Mouse (Mus musculus) inflammation-experienced regulatory T-cells, adult 6 months (primary cell): ENCODE data around the gene C8a. TPM values are rescaled to one million over a fixed set of nuclear protein-coding genes. Genes with fewer than 3 reads are reported as not detected.

Source experiments
- ATAC-seq: one replicate; pipeline ENCODE4 v1.8.0; 2017
- polyA plus RNA-seq, 3 experiments: library from polyadenylated mRNA; unstranded; fragments of 100-300 nt; shearing (Covaris generic); gene quantifications; one replicate each; pipeline ENCODE4 v1.2.1; 2017

The C8a gene
- not detected for polyA plus RNA-seq

- no peak for ATAC-seq
These were observed at the start of gene C8a for GRCm38 (mm10) chr4:104876323-104876722. Gene C8a, minus strand, starts transcription at chr4:104876398.

- no peak for ATAC-seq
These were observed 49.2 kb upstream of the C8a start for GRCm38 (mm10) chr4:104925383-104925782.

GRCm38 (mm10) chr4:104918017-104918416 is 41.8 kb upstream of the C8a start:
- no peak for ATAC-seq

GRCm38 (mm10) chr4:104914711-104915247 is 38.6 kb upstream of the C8a start:
- no peak for ATAC-seq

- no peak for ATAC-seq
These were observed 37.3 kb upstream of the C8a start, which contains the start of gene Fyb2 for GRCm38 (mm10) chr4:104913291-104914129. Gene Fyb2, plus strand, starts transcription at chr4:104913456.

- ATAC-seq: no peak
These were observed 35.5 kb upstream of the C8a start for GRCm38 (mm10) chr4:104911685-104912084.

GRCm38 (mm10) chr4:104905049-104905448 is 28.9 kb upstream of the C8a start:
- no peak for ATAC-seq

GRCm38 (mm10) chr4:104902836-104903235 is 26.6 kb upstream of the C8a start:
- ATAC-seq: no peak

GRCm38 (mm10) chr4:104894004-104894734 is 18.0 kb upstream of the C8a start:
- no peak for ATAC-seq

- no peak for ATAC-seq
These were observed 17.4 kb upstream of the C8a start for GRCm38 (mm10) chr4:104893588-104893987.

GRCm38 (mm10) chr4:104891708-104892107 is 15.5 kb upstream of the C8a start:
- ATAC-seq: no peak

GRCm38 (mm10) chr4:104888499-104889262 is 12.5 kb upstream of the C8a start:
- ATAC-seq: no peak

GRCm38 (mm10) chr4:104887486-104887885 is 11.3 kb upstream of the C8a start:
- no peak for ATAC-seq

GRCm38 (mm10) chr4:104875832-104876231 is 366 bp downstream of the C8a start:
- no peak for ATAC-seq

GRCm38 (mm10) chr4:104870196-104870595 is 6.0 kb downstream of the C8a start:
- no peak for ATAC-seq

GRCm38 (mm10) chr4:104869581-104869980 is 6.6 kb downstream of the C8a start:
- no peak for ATAC-seq

- no peak for ATAC-seq
These were observed 11.8 kb downstream of the C8a start for GRCm38 (mm10) chr4:104864397-104864796.

GRCm38 (mm10) chr4:104861241-104861640 is 15.0 kb downstream of the C8a start:
- no peak for ATAC-seq

- ATAC-seq: no peak
These were observed 18.4 kb downstream of the C8a start for GRCm38 (mm10) chr4:104857823-104858222.

- ATAC-seq: no peak
These were observed 19.2 kb downstream of the C8a start, which contains the start of gene Gm17662 for GRCm38 (mm10) chr4:104857029-104857428. Gene Gm17662, plus strand, starts transcription at chr4:104857329.

GRCm38 (mm10) chr4:104855216-104855615 is 21.0 kb downstream of the C8a start:
- ATAC-seq: no peak

GRCm38 (mm10) chr4:104843546-104843945 is 32.7 kb downstream of the C8a start:
- no peak for ATAC-seq

- no peak for ATAC-seq
These were observed 34.0 kb downstream of the C8a start for GRCm38 (mm10) chr4:104842204-104842603.
